Mouse (Mus musculus): ENCODE results near the gene Poc1b. TPM values are rescaled to one million over a fixed set of nuclear protein-coding genes. Genes with fewer than 3 reads are reported as not detected.

The Poc1b gene
- polyA plus RNA-seq, 2 experiments, result 5.6 to 5.9 TPM

GRCm38 (mm10) chr10:99085240-99085587 is 21.6 kb upstream of the Poc1b start:
- Histone ChIP-seq H3K4me3 (ENCODE audit: insufficient read depth in 1 of 2, low read depth in 2 of 2, low read length in 2 of 2) (no peak overlapping the region), H3K4me2 (ENCODE audit: low read depth) (no peak overlapping the region), H3K36me3 (replicated peaks; ENCODE audit: control insufficient read depth, insufficient read depth, low read depth) (no peaks in the 10 kb centered on the region), H3K9ac (replicated peaks) (no peak overlapping the region), H3K27ac (no peak overlapping the region), H3K9me3 (ENCODE audit: control insufficient read depth, low read length) (no peaks in the 10 kb centered on the region), H3K27me3 (ENCODE audit: control insufficient read depth, insufficient read depth, low read length) (no peaks in the 10 kb centered on the region), H3K4me1 (replicated peaks; ENCODE audit: control insufficient read depth in 2 of 2, insufficient read depth in 2 of 2, low read length in 1 of 2) (no peaks in the 10 kb centered on the region)
- no peak for TF ChIP-seq EP300 (IDR thresholded peaks at IDR 0.05; ENCODE audit: low read depth)
- TF ChIP-seq CTCF (IDR thresholded peaks at IDR 0.05; ENCODE audit: low read depth), result no peak
- WGBS (ENCODE audit: insufficient replicate concordance), result 43% methylated on average over 6 of the region's 6 CpGs
- 0 out of 2 replicates have a peak, but pooled peaks have one; percentile 6 for ATAC-seq (ENCODE audit: insufficient read depth)
- DNase-seq (ENCODE audit: low read depth in 3 of 3, low spot score in 3 of 3), result no peak

GRCm38 (mm10) chr10:99086029-99086428 is 20.8 kb upstream of the Poc1b start:
- no peak for TF ChIP-seq CTCF (IDR thresholded peaks at IDR 0.05; ENCODE audit: low read depth)
- no peak for TF ChIP-seq EP300 (IDR thresholded peaks at IDR 0.05; ENCODE audit: low read depth)
- WGBS (ENCODE audit: insufficient replicate concordance), result 47% methylated on average over 6 of the region's 6 CpGs
- DNase-seq (ENCODE audit: low read depth in 3 of 3, low spot score in 3 of 3), result no peak
- Histone ChIP-seq H3K9ac (replicated peaks) (no peak overlapping the region), H3K4me3 (ENCODE audit: insufficient read depth in 1 of 2, low read depth in 2 of 2, low read length in 2 of 2) (no peak overlapping the region), H3K27ac (no peak overlapping the region), H3K27me3 (ENCODE audit: control insufficient read depth, insufficient read depth, low read length) (no peaks in the 10 kb centered on the region), H3K36me3 (replicated peaks; ENCODE audit: control insufficient read depth, insufficient read depth, low read depth) (no peaks in the 10 kb centered on the region), H3K4me2 (ENCODE audit: low read depth) (no peak overlapping the region), H3K4me1 (replicated peaks; ENCODE audit: control insufficient read depth in 2 of 2, insufficient read depth in 2 of 2, low read length in 1 of 2) (no peaks in the 10 kb centered on the region), H3K9me3 (ENCODE audit: control insufficient read depth, low read length) (no peaks in the 10 kb centered on the region)
- ATAC-seq (ENCODE audit: insufficient read depth), result no peak

- no peak for TF ChIP-seq CTCF (IDR thresholded peaks at IDR 0.05; ENCODE audit: low read depth)
- TF ChIP-seq EP300 (IDR thresholded peaks at IDR 0.05; ENCODE audit: low read depth), result no peak
- DNase-seq (ENCODE audit: low read depth in 3 of 3, low spot score in 3 of 3), result no peak
- Histone ChIP-seq H3K27me3 (ENCODE audit: control insufficient read depth, insufficient read depth, low read length) (no peaks in the 10 kb centered on the region), H3K9me3 (ENCODE audit: control insufficient read depth, low read length) (no peaks in the 10 kb centered on the region), H3K9ac (replicated peaks) (no peak overlapping the region), H3K4me1 (replicated peaks; ENCODE audit: control insufficient read depth in 2 of 2, insufficient read depth in 2 of 2, low read length in 1 of 2) (no peaks in the 10 kb centered on the region), H3K4me2 (ENCODE audit: low read depth) (no peak overlapping the region), H3K4me3 (ENCODE audit: insufficient read depth in 1 of 2, low read depth in 2 of 2, low read length in 2 of 2) (no peak overlapping the region), H3K36me3 (replicated peaks; ENCODE audit: control insufficient read depth, insufficient read depth, low read depth) (no peaks in the 10 kb centered on the region), H3K27ac (no peak overlapping the region)
- WGBS (ENCODE audit: insufficient replicate concordance), result 29% methylated on average over 6 of the region's 6 CpGs
- no peak for ATAC-seq (ENCODE audit: insufficient read depth)
Measured at GRCm38 (mm10) chr10:99089906-99090305, 16.9 kb upstream of the Poc1b start.

- Histone ChIP-seq H3K36me3 (replicated peaks; ENCODE audit: control insufficient read depth, insufficient read depth, low read depth) (no peaks in the 10 kb centered on the region), H3K9ac (replicated peaks) (no peak overlapping the region), H3K27ac (no peak overlapping the region), H3K4me1 (replicated peaks; ENCODE audit: control insufficient read depth in 2 of 2, insufficient read depth in 2 of 2, low read length in 1 of 2) (no peaks in the 10 kb centered on the region), H3K9me3 (ENCODE audit: control insufficient read depth, low read length) (no peaks in the 10 kb centered on the region), H3K27me3 (ENCODE audit: control insufficient read depth, insufficient read depth, low read length) (no peaks in the 10 kb centered on the region), H3K4me2 (ENCODE audit: low read depth) (no peak overlapping the region), H3K4me3 (ENCODE audit: insufficient read depth in 1 of 2, low read depth in 2 of 2, low read length in 2 of 2) (no peak overlapping the region)
- ATAC-seq (ENCODE audit: insufficient read depth) (no peak), DNase-seq (ENCODE audit: low read depth in 3 of 3, low spot score in 3 of 3) (no peak)
- whole genome bisulfite sequencing (ENCODE audit: insufficient replicate concordance), result 52% methylated on average over 2 of the region's 2 CpGs
- no peak for TF ChIP-seq CTCF (IDR thresholded peaks at IDR 0.05; ENCODE audit: low read depth)
- TF ChIP-seq EP300 (IDR thresholded peaks at IDR 0.05; ENCODE audit: low read depth), result no peak
Measured at GRCm38 (mm10) chr10:99093364-99093763, 13.5 kb upstream of the Poc1b start.

- no peak for ATAC-seq (ENCODE audit: insufficient read depth)
- 65% methylated on average over 2 of the region's 2 CpGs for WGBS (ENCODE audit: insufficient replicate concordance)
Measured at GRCm38 (mm10) chr10:99095114-99095513, 11.7 kb upstream of the Poc1b start.

More at GRCm38 (mm10) chr10:99095114-99095513, 11.7 kb upstream of the Poc1b start:
- Histone ChIP-seq H3K27me3 (ENCODE audit: control insufficient read depth, insufficient read depth, low read length) (no peaks in the 10 kb centered on the region), H3K9me3 (ENCODE audit: control insufficient read depth, low read length) (no peaks in the 10 kb centered on the region), H3K4me3 (ENCODE audit: insufficient read depth in 1 of 2, low read depth in 2 of 2, low read length in 2 of 2) (no peak overlapping the region), H3K36me3 (replicated peaks; ENCODE audit: control insufficient read depth, insufficient read depth, low read depth) (no peaks in the 10 kb centered on the region), H3K27ac (no peak overlapping the region), H3K9ac (replicated peaks) (no peak overlapping the region), H3K4me2 (ENCODE audit: low read depth) (no peak overlapping the region), H3K4me1 (replicated peaks; ENCODE audit: control insufficient read depth in 2 of 2, insufficient read depth in 2 of 2, low read length in 1 of 2) (no peaks in the 10 kb centered on the region)
- TF ChIP-seq EP300 (IDR thresholded peaks at IDR 0.05; ENCODE audit: low read depth) (no peak), CTCF (IDR thresholded peaks at IDR 0.05; ENCODE audit: low read depth) (no peak)
- DNase-seq (ENCODE audit: low read depth in 3 of 3, low spot score in 3 of 3), result no peak
